Mouse (Mus musculus) embryo, embryonic 10 days (tissue): ENCODE results near the gene Mcm8.

Source experiments
- DNase-seq: peaks from one replicate; pipeline ENCODE4 v3.0.0-alpha.2; 2015; ENCODE audit warnings: low spot score

Mcm8 gene

DNA sequence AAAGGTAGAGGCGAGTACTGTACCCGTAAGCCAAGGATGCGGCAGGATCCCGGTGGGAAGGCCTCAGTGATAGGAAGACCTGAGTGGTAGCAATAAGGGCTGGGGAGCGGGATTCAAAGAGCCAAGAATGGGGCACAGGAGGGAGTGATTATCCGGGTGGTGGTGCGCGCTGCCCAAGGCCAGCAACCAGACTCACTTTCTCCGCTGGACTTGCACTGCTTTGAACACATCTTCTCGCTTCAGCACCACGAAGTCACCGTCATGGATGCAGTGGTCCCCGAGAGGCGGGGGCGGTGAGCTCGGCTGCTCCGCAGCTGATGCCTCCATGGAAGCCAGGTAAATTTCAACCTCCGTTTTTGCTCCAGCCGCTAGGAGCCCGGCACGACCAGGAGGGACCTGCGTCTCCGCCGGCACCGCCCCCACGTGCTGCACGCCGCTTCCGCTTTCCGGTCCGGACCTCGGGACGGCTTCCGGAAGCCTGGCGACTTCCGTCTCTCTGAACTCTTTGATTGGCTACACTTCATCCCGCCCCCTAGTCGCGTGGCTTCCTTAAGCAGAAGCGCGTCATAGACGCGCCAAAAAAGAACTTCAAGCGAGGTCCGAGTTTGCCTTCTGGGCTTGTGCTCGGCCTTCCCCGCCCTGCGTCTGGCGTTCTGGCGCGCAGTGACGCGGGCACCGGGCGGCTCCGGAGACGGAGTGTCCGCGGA, at the start of gene Mcm8, which contains the start of gene Trmt6:
TSS of gene Mcm8 (plus strand) at position 534 of the 707 bp plus-strand sequence.
TSS of gene Trmt6 (minus strand) at position 448 of the 707 bp plus-strand sequence.
- peak; percentile 98 for DNase-seq

DNA sequence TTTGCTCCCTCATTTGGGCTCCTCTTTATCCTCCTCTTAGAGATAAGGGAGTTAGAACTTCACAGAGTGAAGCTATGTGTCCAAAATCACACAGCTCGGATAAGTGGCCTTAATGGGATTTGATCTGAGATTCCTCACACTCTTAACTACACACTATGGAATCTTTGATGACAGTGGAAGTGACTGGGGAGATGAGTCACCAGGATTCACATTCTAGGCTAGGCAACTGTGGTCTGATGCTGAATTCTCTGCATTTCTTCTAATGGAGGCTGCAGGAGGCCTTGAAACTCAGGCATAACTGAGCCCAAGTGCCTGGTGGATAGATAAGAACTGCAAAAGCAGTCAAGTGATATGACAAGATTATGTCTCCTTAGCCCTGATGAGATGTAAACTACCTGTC, 45.1 kb upstream of the Mcm8 start:
- DNase-seq = no peak

DNA sequence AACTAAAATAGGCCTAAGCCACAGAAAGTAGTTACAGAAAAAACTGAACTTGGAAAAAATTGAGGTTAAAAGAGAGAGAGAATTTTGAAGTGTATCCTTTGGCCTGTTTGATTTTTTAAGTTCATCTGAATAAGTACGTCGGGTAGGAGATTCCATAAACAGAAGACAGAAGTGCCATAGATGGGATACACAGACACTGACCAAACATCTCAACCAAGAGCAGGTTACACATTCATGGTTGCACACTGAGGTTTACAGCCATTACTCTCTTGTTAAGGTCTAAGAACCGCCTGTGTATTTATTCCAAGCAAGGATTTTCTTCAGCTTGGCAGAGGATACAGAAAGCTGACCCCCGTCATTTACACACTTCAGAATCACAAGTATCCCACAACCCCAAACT, 35.0 kb upstream of the Mcm8 start, which contains the start of gene Chgb:
TSS of gene Chgb (plus strand) at position 301 of the 400 bp plus-strand sequence.
- DNase-seq = no peak

DNA sequence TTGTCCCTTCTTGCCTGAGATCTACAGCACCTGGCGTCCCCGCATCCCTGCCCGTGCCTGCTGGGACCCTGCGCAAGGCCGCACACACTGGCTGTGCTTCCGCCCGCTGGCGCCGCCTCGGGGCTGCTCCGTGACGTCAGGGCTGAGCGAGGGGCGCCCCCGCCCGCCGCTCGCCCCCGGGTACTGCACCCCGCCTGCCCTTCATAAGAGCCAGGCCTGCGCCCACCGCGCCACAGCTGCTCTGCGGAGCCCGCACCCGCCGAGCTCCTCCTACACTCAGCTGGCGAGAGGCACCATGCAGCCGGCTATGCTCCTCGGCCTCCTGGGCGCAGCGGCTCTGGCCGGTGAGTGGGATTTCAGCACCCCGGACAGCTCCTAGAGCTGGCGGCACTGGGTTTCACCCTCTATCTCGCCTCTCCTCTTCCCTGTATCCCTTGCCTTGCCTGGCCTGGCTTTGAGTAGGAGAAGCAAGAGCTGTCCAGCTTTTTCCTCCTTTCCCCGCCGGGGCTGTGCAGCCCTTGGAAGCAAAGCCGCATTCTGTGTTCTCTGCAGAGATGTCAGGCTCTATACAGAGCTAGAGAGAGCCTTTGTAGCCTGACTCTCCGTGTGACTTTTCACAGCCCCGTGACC, 34.4 kb upstream of the Mcm8 start:
- peak; percentile 92 for DNase-seq

DNA sequence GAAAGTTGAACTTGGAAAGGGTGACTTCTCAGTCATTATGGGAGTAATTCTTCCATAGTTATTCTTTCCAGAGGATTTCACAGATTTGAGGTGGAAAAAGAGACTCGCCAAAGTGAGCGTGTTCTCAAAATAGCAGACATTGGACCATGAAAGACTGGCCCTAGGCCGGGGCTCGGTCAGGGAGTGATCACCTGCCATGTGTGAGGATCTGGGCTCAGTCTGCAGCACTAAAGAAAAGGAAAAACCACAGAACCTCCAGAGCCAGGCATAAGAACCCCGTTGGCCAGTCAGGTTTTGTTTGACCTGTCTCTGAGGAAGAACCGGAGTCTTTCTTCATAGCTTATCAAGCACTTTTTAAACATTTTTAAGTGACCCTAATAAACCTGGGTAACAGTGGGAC, 31.9 kb upstream of the Mcm8 start:
- no peak for DNase-seq

DNA sequence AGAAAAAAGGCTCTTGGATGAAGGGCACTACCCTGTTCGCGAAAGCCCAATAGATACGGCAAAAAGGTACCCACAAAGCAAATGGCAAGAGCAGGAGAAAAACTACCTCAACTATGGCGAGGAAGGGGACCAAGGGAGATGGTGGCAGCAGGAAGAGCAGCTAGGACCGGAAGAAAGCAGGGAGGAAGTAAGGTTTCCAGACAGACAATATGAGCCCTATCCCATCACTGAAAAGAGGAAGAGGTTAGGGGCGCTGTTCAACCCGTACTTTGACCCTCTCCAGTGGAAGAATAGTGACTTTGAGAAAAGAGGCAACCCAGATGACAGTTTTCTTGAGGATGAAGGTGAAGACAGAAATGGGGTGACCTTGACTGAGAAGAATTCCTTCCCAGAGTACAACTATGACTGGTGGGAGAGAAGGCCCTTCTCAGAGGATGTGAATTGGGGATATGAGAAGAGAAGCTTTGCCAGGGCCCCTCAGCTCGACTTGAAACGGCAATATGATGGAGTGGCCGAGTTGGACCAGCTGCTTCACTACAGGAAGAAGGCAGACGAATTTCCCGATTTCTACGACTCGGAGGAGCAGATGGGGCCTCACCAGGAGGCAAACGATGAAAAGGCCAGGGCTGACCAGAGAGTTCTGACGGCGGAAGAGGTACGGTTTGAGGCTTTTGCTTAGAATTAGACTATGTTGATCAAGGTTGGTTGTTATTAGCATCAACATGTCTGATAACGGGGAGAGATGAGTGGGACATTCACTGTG, 22.3 kb upstream of the Mcm8 start:
- DNase-seq = no peak

DNA sequence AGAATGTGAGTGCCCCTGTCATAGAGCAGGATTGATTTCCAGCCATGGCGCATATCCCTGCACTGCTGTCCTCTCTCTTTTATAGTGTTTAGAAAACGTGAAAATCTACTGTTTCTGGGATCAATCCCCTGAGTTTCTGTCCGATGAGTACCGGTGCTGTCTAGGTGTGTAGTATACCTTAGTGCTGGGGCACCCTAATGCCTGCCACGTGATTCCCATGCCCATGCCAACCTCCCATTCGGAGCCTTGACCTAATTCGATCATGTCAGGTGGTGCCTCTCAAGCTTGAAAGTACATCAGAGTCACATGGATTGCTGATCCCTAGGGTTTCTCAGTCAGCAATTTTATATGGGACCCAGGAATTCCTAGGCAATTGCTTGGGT, 21.7 kb upstream of the Mcm8 start:
- DNase-seq = no peak

DNA sequence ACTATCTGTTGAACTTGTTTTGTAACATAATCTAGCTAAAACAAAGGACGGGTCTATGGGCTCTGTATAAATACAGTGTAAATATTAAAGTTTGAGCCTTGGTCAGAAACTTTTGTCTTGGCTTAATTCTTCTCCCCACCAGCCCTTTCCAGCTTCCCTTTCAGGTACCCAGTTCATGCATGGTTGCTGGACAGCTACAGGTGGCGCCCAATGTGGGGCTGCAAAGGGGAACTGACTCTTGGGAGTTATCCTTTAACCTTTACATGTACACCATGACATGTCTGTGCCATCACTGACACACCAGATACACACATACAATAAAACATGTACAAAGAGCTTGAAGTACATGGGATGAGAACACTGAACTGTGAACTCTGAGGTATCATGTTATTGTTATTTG, 13.0 kb upstream of the Mcm8 start:
- no peak for DNase-seq

DNA sequence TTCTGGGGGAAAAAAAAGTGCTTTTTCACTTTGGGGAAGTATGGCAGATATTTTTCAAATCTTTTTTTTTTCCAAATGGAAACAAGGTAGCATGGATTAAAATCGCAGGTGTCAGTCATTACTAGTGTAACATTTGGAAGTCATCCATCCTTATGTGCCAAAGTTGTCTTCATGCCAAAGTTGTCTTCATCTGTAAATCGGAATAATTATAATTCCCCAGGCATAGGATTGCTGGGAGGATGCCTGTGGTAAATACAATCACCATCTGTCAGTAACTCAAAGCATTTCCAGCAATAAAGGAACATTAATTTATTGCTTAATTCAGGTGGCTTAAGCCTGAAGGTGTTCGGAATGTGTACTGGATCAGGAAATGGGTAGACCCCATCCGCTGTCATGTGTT, 25.1 kb downstream of the Mcm8 start:
- no peak for DNase-seq

DNA sequence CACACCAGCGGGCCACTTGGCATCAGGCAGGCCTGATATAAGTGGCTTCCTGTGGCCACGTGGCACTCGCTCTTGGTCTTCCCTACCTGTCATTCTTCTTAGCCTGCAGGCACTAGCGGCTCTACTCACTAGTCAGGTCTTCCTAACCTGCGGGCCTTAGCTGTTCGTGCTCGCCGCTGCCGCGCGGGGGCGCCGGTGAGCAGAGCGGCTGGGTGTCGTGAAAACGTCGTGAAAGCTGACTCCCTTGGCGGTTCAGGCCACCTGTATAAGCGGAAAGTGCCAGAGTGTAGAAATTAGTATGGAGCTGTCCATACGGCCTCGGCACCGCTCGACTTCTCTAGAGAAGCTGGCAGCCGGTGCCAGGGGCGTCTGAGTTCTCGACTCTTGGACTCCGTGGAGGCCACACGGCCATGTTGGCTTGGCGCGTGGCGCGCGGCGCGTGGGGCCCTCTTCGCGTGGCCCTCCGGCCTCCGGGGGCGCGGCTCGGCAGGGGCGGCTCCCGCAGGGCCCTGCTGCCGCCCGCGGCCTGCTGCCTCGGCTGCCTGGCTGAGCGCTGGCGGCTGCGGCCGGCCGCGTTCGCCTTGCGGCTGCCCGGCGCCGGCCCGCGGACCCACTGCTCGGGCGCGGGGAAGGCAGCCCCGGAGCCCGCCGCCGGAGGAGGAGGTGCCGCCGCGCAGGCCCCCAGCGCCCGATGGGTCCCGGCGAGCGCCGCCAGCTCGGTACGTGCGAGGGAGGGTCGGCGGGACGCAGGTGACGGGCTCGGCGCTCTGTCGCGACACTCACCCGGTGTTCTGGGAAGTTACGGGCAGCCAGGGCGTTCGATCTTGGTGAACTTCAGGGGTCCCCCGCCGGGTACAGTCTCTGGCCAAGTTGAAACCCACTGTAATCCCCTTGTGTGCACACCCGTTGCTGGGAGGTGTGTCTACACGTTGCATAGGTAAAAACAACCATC, 30.7 kb downstream of the Mcm8 start, which contains the start of gene Crls1:
TSS of gene Crls1 (plus strand) at position 260 of the 952 bp plus-strand sequence.
- DNase-seq = peak; percentile 96

DNA sequence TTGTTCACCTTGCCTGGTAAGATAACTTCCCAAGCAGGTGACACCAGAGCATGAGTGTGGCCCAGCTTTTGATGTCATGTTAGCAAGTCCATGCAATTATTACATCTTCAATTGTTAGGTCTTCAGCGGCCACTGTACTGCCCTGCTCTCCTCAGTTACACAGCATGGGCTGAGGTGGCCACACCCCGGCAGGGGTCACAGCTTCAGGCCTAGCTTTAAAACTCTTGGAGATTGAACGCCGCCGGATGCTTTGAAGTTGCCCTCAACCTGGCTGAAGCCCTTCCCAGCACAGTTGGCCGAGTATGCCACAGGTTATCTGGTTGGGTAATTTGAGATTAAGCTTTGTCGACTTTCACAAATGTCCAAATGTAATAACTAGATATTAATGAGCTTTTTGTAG, 31.6 kb downstream of the Mcm8 start:
- peak; percentile 6 for DNase-seq

DNA sequence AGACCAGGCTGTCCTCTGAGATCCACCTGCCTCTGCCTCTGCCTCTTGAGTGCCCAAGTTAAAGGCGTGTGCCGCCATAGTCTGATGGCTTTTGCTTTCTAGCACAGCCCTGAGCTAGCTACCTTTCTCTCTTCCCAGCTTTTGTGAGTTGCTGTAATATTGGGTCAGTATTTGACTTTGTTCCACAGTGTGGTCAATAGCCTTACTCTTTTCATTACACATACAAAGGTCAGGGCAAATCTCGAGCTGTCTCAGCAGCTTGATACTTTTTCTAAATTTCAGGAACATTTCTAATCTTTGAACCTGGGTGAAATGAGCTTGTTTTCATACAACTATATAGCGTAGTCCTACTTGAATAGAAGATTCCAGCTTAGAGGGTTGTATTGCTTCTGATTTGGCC, 32.4 kb downstream of the Mcm8 start:
- DNase-seq = no peak

DNA sequence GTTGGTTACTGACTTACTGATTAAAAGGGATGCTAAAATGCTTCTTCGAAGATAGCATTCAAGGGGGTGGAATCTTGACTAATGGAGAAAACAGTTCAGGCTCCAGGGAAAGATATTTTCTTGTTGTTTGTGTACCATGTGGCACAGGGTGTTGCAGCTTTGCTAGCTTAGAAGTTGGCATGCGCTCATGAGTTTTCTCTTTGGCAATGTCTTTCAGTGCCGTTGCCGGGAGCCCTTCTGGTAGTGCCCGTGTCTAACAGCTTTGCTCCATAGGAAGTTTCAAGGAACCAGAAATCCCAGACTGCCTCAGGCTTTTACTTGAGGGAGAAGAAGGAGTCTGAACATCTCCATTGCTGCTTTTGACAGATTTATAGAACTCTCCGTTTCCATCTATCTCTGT, 33.2 kb downstream of the Mcm8 start:
- DNase-seq = no peak

DNA sequence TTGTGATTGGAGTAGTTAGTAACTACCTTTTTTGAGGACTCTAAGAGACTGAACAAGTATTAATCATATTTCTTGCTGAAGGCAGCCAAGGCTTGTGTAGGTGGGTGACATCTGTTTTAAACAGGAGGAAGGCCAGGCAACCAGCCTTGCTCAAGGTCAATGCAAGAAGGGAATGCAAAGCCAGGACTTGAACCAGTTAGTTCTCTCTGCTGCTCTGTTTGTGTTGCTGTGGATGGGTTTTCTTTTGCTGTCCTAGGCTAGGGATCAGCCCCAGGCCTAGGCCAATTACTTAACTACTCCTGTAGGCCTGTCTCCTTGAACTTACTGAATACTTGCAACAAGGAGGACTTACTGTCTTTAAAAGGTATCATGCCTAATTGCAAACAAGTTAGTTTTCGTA, 37.1 kb downstream of the Mcm8 start:
- no peak for DNase-seq

DNA sequence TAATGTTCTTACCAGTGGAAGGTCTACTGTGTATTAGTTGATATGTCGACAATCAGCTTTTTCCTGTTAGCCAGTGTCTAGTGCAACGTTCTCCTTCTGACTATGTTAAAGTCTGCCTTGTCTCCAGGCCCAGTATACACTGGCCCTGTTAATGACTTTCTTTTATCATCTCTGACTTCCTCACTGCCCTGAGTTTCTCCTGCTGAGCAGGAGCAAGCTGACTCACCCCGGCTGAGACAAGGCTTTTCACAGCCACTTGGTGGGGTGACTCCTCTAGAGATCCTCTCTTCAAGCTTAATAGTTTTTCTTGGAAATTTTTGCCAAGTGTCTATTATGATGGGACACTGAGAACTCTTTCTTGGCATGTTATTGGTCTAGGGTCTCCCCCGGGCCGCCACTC, 40.4 kb downstream of the Mcm8 start:
- DNase-seq = no peak

DNA sequence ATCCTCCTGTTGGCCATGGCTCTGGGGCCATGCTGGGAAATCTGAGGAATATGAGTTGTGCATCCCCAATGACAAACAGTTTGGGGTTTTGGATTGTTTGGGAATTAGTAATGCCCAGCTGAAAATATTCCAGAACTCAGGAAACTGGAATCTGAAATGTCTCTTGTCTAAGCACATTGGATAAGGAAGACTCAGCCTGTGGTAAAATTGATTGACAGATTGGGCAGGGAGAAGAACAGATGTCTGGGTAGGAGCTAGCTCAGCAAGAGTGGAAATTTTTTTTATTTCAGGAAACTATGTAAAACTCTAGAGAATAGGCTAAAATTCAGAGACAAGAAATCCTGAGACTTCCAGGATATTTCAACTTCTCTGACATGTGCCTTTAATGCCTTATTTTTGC, 44.5 kb downstream of the Mcm8 start:
- DNase-seq = no peak

DNA sequence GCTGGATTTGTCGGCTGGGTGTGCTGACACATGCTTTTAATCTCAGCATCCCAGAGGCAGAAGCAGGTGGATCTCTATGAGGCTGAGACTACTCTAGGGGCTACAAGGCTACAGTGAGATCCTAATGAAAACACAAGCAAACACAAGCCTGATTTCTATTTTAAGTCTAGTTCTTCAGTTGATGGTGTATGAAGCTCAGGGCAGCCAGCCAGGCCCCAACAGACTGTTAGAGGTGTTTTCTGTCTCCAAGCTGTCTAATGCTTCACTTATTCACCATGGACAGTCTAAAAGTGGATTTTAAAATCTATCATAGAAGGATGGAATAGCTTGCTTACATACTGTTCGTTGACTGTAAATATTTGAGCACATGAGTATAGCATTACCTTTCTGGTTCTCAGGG, 45.5 kb downstream of the Mcm8 start:
- DNase-seq = no peak

DNA sequence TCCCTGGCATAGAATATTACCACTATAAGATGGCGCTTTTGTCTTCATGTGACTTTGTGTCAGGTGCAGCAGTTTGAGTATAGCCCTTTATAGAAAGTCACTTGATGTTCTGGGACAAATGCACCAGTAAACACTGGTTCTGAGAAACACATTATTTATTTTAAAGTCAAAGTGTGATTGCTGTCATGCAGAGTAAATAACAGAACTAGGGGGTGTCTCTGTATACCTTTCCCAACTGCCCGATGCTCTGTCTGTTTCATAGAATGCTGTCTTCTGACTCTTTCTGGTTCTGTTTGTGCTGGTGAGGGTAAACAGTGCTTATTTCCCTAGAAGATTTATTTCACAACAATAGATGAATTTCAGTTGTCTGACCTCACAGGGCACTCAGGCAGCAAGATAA, 47.4 kb downstream of the Mcm8 start:
- DNase-seq = no peak

DNA sequence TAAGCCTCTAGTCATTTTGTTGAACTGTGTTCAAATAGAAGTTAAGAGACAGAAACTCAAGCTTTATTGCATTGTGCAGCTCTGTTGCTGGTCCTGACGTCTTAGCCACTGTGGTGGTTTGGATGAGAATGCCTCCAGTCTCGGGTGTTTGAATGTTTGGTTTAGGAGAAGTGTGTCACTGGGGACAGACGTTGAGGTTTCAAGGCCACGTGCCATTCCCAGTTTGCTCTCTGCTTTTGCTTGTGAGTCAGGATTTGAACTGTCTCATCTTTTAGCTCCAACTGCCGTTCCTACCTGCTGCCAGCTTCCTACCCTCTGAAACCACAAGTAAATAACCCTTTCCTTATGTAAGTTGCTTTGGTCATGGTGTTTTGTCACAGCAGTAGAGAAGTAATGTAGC, 51.6 kb downstream of the Mcm8 start:
- no peak for DNase-seq

DNA sequence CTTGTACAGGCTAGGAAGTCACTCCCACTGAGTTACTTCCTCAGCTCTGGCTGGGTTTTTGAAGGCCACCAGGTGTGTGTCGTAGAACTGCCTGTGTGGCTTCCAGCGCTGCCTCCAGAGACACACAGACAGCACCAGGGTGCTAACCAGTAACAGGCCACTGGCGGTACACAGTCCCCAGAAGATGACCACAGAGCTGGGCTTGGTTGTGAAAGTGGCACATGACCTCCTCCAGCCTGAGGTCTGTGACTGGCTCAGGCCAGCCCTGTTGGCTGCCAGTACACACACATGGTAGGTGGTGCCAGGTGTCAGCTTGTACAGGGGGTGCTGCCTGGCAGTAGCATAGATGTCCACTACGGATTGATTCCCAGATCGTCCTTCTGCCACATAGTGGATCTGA, 53.7 kb downstream of the Mcm8 start:
- DNase-seq = no peak

DNA sequence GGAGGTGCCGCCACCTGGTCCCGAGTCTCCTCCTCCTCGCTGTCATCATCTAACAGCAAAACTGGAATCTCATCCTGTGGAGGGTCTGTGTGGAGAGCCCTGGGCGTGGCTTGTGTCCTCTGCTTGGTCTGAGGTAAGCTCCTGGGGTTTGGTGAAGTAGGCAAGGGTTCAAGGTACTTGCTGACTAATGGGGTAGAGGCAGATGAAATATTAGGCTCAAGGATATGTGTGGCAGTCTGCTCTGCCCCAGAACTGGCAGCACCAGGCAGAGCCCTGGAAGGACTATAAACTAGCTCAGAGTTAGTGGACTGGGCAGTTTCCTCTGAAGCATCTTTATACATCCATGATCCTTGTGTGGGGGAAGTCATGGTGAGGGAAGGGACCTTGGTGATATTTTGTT, 54.3 kb downstream of the Mcm8 start:
- no peak for DNase-seq

DNA sequence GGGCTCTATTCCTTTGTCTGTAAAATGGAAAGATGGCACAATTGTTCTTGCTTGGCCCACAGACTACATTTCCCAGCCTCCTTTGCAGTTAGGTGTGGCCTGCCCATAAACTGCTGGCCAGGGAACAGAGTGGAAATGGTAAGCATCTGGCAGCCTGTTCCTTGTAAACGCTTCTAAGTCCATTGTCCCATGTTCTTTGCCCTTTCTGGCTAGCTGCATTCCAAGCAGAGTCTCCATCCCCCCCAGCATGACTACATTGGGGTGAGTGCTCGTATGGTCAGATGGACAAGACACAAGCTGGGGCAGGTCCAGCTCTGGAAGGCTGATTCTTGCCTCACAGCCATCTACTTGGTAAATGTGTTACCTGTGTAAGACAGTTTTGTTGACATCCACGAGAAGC, 55.7 kb downstream of the Mcm8 start:
- no peak for DNase-seq
